Mouse (Mus musculus): Measurements from ENCODE around the gene Ier5l. TPM values are rescaled to one million over a fixed set of nuclear protein-coding genes. Genes with fewer than 3 reads are reported as not detected.

Gene Ier5l
- polyA plus RNA-seq, 1 experiment: 2.2 TPM

GRCm38 (mm10) chr2:30456104-30456980 lies 17.7 kb downstream of the Ier5l start:
- no peaks in the 10 kb centered on the region for H3K36me3 ChIP-seq (ENCODE audit: control insufficient read depth, insufficient read depth, low read length)
- H3K4me1 ChIP-seq (ENCODE audit: control insufficient read depth, insufficient read depth, low read length): no peaks in the 10 kb centered on the region
- H3K27ac ChIP-seq (ENCODE audit: control insufficient read depth, insufficient read depth, low read depth, low read length): no peak overlapping the region
- H3K4me3 ChIP-seq (ENCODE audit: control insufficient read depth, low read depth, low read length): no peak overlapping the region
- no peak for TF ChIP-seq CTCF (IDR thresholded peaks at IDR 0.05; ENCODE audit: control insufficient read depth, insufficient read depth, insufficient replicate concordance, low read depth, low read length)
- no peak for TF ChIP-seq POLR2A (IDR thresholded peaks at IDR 0.05; ENCODE audit: control insufficient read depth, low read depth, low read length)
- H3K27me3 ChIP-seq (ENCODE audit: control insufficient read depth, insufficient read depth, low read length): no peaks in the 10 kb centered on the region

GRCm38 (mm10) chr2:30454587-30454986 lies 19.4 kb downstream of the Ier5l start:
- H3K36me3 ChIP-seq (ENCODE audit: control insufficient read depth, insufficient read depth, low read length): no peaks in the 10 kb centered on the region
- H3K4me1 ChIP-seq (ENCODE audit: control insufficient read depth, insufficient read depth, low read length): no peaks in the 10 kb centered on the region
- peak overlapping the region; percentile 52; the same call in 1 of the 2 replicates for H3K27ac ChIP-seq (ENCODE audit: control insufficient read depth, insufficient read depth, low read depth, low read length)
- TF ChIP-seq CTCF (IDR thresholded peaks at IDR 0.05; ENCODE audit: control insufficient read depth, insufficient read depth, insufficient replicate concordance, low read depth, low read length): no peak
- TF ChIP-seq POLR2A (IDR thresholded peaks at IDR 0.05; ENCODE audit: control insufficient read depth, low read depth, low read length): 0 out of 2 replicates have a peak, but pooled peaks have one; percentile 25
- no peaks in the 10 kb centered on the region for H3K27me3 ChIP-seq (ENCODE audit: control insufficient read depth, insufficient read depth, low read length)
- H3K4me3 ChIP-seq (ENCODE audit: control insufficient read depth, low read depth, low read length): no peak overlapping the region

- Histone ChIP-seq H3K36me3 (ENCODE audit: control insufficient read depth, insufficient read depth, low read length) (no peaks in the 10 kb centered on the region; the same call in 1 of the 2 replicates), H3K27me3 (ENCODE audit: control insufficient read depth, insufficient read depth, low read length) (no peaks in the 10 kb centered on the region), H3K4me3 (ENCODE audit: control insufficient read depth, low read depth, low read length) (no peak overlapping the region), H3K27ac (ENCODE audit: control insufficient read depth, insufficient read depth, low read depth, low read length) (no peak overlapping the region), H3K4me1 (ENCODE audit: control insufficient read depth, insufficient read depth, low read length) (no peaks in the 10 kb centered on the region)
- TF ChIP-seq POLR2A (IDR thresholded peaks at IDR 0.05; ENCODE audit: control insufficient read depth, low read depth, low read length): no peak
- TF ChIP-seq CTCF (IDR thresholded peaks at IDR 0.05; ENCODE audit: control insufficient read depth, insufficient read depth, insufficient replicate concordance, low read depth, low read length): no peak
Observed at GRCm38 (mm10) chr2:30453570-30453969, 20.4 kb downstream of the Ier5l start.

- Histone ChIP-seq H3K27ac (ENCODE audit: control insufficient read depth, insufficient read depth, low read depth, low read length) (no peak overlapping the region), H3K36me3 (ENCODE audit: control insufficient read depth, insufficient read depth, low read length) (no peaks in the 10 kb centered on the region; the same call in 1 of the 2 replicates), H3K4me3 (ENCODE audit: control insufficient read depth, low read depth, low read length) (no peak overlapping the region), H3K4me1 (ENCODE audit: control insufficient read depth, insufficient read depth, low read length) (no peaks in the 10 kb centered on the region; the same call in 1 of the 2 replicates), H3K27me3 (ENCODE audit: control insufficient read depth, insufficient read depth, low read length) (no peaks in the 10 kb centered on the region)
- TF ChIP-seq POLR2A (IDR thresholded peaks at IDR 0.05; ENCODE audit: control insufficient read depth, low read depth, low read length) (no peak), CTCF (IDR thresholded peaks at IDR 0.05; ENCODE audit: control insufficient read depth, insufficient read depth, insufficient replicate concordance, low read depth, low read length) (no peak)
Observed at GRCm38 (mm10) chr2:30451525-30451924, 22.5 kb downstream of the Ier5l start.

GRCm38 (mm10) chr2:30450530-30450929 lies 23.5 kb downstream of the Ier5l start:
- Histone ChIP-seq H3K27ac (ENCODE audit: control insufficient read depth, insufficient read depth, low read depth, low read length) (no peak overlapping the region), H3K4me3 (ENCODE audit: control insufficient read depth, low read depth, low read length) (no peak overlapping the region), H3K4me1 (ENCODE audit: control insufficient read depth, insufficient read depth, low read length) (peaks cover 7% of the 10 kb centered on the region), H3K27me3 (ENCODE audit: control insufficient read depth, insufficient read depth, low read length) (no peaks in the 10 kb centered on the region), H3K36me3 (ENCODE audit: control insufficient read depth, insufficient read depth, low read length) (peaks cover 1% of the 10 kb centered on the region)
- no peak for TF ChIP-seq POLR2A (IDR thresholded peaks at IDR 0.05; ENCODE audit: control insufficient read depth, low read depth, low read length)
- TF ChIP-seq CTCF (IDR thresholded peaks at IDR 0.05; ENCODE audit: control insufficient read depth, insufficient read depth, insufficient replicate concordance, low read depth, low read length): no peak; the same call in 1 of the 2 replicates

- Histone ChIP-seq H3K4me3 (ENCODE audit: control insufficient read depth, low read depth, low read length) (no peak overlapping the region), H3K36me3 (ENCODE audit: control insufficient read depth, insufficient read depth, low read length) (peaks cover 3% of the 10 kb centered on the region), H3K27me3 (ENCODE audit: control insufficient read depth, insufficient read depth, low read length) (no peaks in the 10 kb centered on the region), H3K4me1 (ENCODE audit: control insufficient read depth, insufficient read depth, low read length) (peaks cover 9% of the 10 kb centered on the region), H3K27ac (ENCODE audit: control insufficient read depth, insufficient read depth, low read depth, low read length) (no peak overlapping the region)
- TF ChIP-seq CTCF (IDR thresholded peaks at IDR 0.05; ENCODE audit: control insufficient read depth, insufficient read depth, insufficient replicate concordance, low read depth, low read length) (no peak), POLR2A (IDR thresholded peaks at IDR 0.05; ENCODE audit: control insufficient read depth, low read depth, low read length) (no peak)
Observed at GRCm38 (mm10) chr2:30448371-30448770, 25.6 kb downstream of the Ier5l start.

Data from testis, adult 2 months (tissue).